Mouse (Mus musculus): Measurements from ENCODE around the gene Cwh43.

Cwh43 gene

GRCm38 (mm10) chr5:73399768-73400526, 5.9 kb upstream of the Cwh43 start:
- DNase-seq (ENCODE audit: low spot score in 2 of 2), result no peak

- DNase-seq (ENCODE audit: low spot score in 2 of 2), result no peak
Measured at GRCm38 (mm10) chr5:73401341-73401740, 4.5 kb upstream of the Cwh43 start.

- DNase-seq (ENCODE audit: low spot score in 2 of 2), result no peak
Measured at GRCm38 (mm10) chr5:73402911-73403310, 3.0 kb upstream of the Cwh43 start.

- no peak for DNase-seq (ENCODE audit: low spot score in 2 of 2)
Measured at GRCm38 (mm10) chr5:73403311-73404068, 2.4 kb upstream of the Cwh43 start.

GRCm38 (mm10) chr5:73404790-73405189, 1.1 kb upstream of the Cwh43 start:
- DNase-seq (ENCODE audit: low spot score in 2 of 2), result no peak

- DNase-seq (ENCODE audit: low spot score in 2 of 2), result peak in 1 of 2 experiments; percentile 41
Measured at GRCm38 (mm10) chr5:73406861-73407260, 986 bp downstream of the Cwh43 start.

GRCm38 (mm10) chr5:73409970-73410369, 4.1 kb downstream of the Cwh43 start:
- DNase-seq (ENCODE audit: low spot score in 2 of 2), result no peak

- no peak for DNase-seq (ENCODE audit: low spot score in 2 of 2)
Measured at GRCm38 (mm10) chr5:73411771-73412170, 5.9 kb downstream of the Cwh43 start.

GRCm38 (mm10) chr5:73414172-73414571, 8.3 kb downstream of the Cwh43 start:
- no peak for DNase-seq (ENCODE audit: low spot score in 2 of 2)

- DNase-seq (ENCODE audit: low spot score in 2 of 2), result no peak
Measured at GRCm38 (mm10) chr5:73419045-73419695, 13.3 kb downstream of the Cwh43 start.

- DNase-seq (ENCODE audit: low spot score in 2 of 2), result no peak
Measured at GRCm38 (mm10) chr5:73426824-73427223, 20.9 kb downstream of the Cwh43 start.

- DNase-seq (ENCODE audit: low spot score in 2 of 2), result peak; percentile 83 to 94
Measured at GRCm38 (mm10) chr5:73431581-73431980, 25.7 kb downstream of the Cwh43 start.

- no peak for DNase-seq (ENCODE audit: low spot score in 2 of 2)
Measured at GRCm38 (mm10) chr5:73432805-73433204, 26.9 kb downstream of the Cwh43 start.

GRCm38 (mm10) chr5:73434764-73435163, 28.9 kb downstream of the Cwh43 start:
- no peak for DNase-seq (ENCODE audit: low spot score in 2 of 2)

GRCm38 (mm10) chr5:73442176-73442575, 36.3 kb downstream of the Cwh43 start:
- no peak for DNase-seq (ENCODE audit: low spot score in 2 of 2)

GRCm38 (mm10) chr5:73450276-73450675, 44.4 kb downstream of the Cwh43 start:
- peak in 1 of 2 experiments; percentile 22 for DNase-seq (ENCODE audit: low spot score in 2 of 2)

GRCm38 (mm10) chr5:73454502-73455306, 48.8 kb downstream of the Cwh43 start:
- DNase-seq (ENCODE audit: low spot score in 2 of 2), result no peak

- no peak for DNase-seq (ENCODE audit: low spot score in 2 of 2)
Measured at GRCm38 (mm10) chr5:73455307-73455687, 49.4 kb downstream of the Cwh43 start.

- DNase-seq (ENCODE audit: low spot score in 2 of 2), result no peak
Measured at GRCm38 (mm10) chr5:73468462-73469433, 62.9 kb downstream of the Cwh43 start.
